Mouse (Mus musculus) neural tube, embryonic 14.5 days (tissue): ENCODE data around the gene Cdca7. TPM values are rescaled to one million over a fixed set of nuclear protein-coding genes. Genes with fewer than 3 reads are reported as not detected.

Experiments used
- ATAC-seq: fragments of 200-750 bp; cut with Nextera tagmentation; 2 replicates; pipeline ENCODE4 v1.8.0; 2017; ENCODE audit warnings: low read depth, mild to moderate bottlenecking, moderate TSS enrichment, moderate library complexity
- H3K27ac ChIP-seq: fragments of 300-500 bp; sonication (generic); 2 replicates; pipeline ENCODE4 v1.5.1; 2014; ENCODE audit warnings: low read depth, mild to moderate bottlenecking, control low read depth, low read length, moderate library complexity, mixed read lengths
- H3K27me3 ChIP-seq: fragments of 300-500 bp; sonication (generic); 2 replicates; pipeline ENCODE4 v1.6.1; 2014; ENCODE audit warnings: low read length; ENCODE audit not compliant: control insufficient read depth, insufficient read depth
- H3K36me3 ChIP-seq: fragments of 300-500 bp; sonication (generic); 2 replicates; pipeline ENCODE4 v1.6.1; 2014; ENCODE audit warnings: low read length, mixed read lengths; ENCODE audit not compliant: control insufficient read depth, insufficient read depth
- H3K4me1 ChIP-seq: fragments of 300-500 bp; sonication (generic); 2 replicates; pipeline ENCODE4 v1.6.1; 2014; ENCODE audit warnings: low read length; ENCODE audit not compliant: control insufficient read depth, insufficient read depth
- H3K4me2 ChIP-seq: fragments of 300-500 bp; sonication (generic); 2 replicates; pipeline ENCODE4 v1.6.1; 2014; ENCODE audit warnings: mild to moderate bottlenecking, low read depth, low read length, control low read depth
- H3K4me3 ChIP-seq: fragments of 300-500 bp; sonication (generic); 2 replicates; pipeline ENCODE4 v1.5.1; 2014; ENCODE audit warnings: low read depth, low read length, control low read depth, mixed read lengths
- H3K9ac ChIP-seq: fragments of 300-500 bp; sonication (generic); replicated peaks from 2 replicates; pipeline ENCODE4 v1.6.1; 2014; ENCODE audit warnings: low read depth, mild to moderate bottlenecking, control low read depth, low read length, mixed read lengths
- H3K9me3 ChIP-seq: fragments of 300-500 bp; sonication (generic); 2 replicates; pipeline ENCODE4 v1.6.1; 2016; ENCODE audit warnings: low read length; ENCODE audit not compliant: control insufficient read depth
- WGBS: fragments of 180-500 bp; shearing (Covaris S2); extraction: QIAGEN DNeasy Blood & Tissue Kit; methylation state at CpG from one replicate; pipeline ENCODE4 v1.1.7; 2014; 5-methylcytosine and 5-hydroxymethylcytosine counted together
- polyA plus RNA-seq: library from polyadenylated mRNA; unstranded; fragments of >200 nt; fragmentation: Nextera tagmentation; extraction: Ambion mirVana; gene quantifications from 2 replicates; pipeline ENCODE4 v1.2.1, GENCODE M21; 2014

Gene Cdca7
- polyA plus RNA-seq, 1 experiment from 2014 or later, result 12.8 TPM

DNA sequence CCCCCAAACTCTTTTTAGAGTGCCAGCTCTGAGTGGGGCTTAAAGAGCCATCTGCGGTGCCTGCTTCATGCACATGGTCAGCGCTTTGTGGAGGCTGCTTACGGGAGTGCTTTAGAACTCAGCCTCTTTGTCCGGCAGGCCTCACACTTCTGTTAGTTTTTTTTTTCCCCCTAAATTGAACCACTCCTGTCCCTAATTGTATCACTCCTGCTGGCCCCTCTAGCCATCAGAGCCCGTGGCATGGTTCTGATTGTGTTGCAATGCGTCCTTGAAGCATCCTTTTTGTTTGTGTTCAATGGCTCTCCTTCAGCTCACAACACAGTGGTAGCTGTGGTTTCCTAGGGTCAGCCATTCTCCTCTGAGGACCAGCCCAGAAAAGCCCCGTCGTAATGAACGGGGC is 27.7 kb downstream of the Cdca7 start:
- no peaks in the 10 kb centered on the region for H3K27me3 ChIP-seq
- H3K9me3 ChIP-seq, result no peaks in the 10 kb centered on the region
- H3K9ac ChIP-seq, result no peak overlapping the region
- no peak overlapping the region for H3K4me2 ChIP-seq
- no peak overlapping the region for H3K4me3 ChIP-seq
- no peak overlapping the region for H3K27ac ChIP-seq
- no peaks in the 10 kb centered on the region for H3K36me3 ChIP-seq
- no peak for ATAC-seq
- WGBS, result 23% methylated on average over 9 of the region's 9 CpGs
- peaks cover 4% of the 10 kb centered on the region; the same call in 1 of the 2 replicates for H3K4me1 ChIP-seq

- no peak overlapping the region for H3K4me2 ChIP-seq
- no peak for ATAC-seq
- no peak overlapping the region for H3K4me3 ChIP-seq
- H3K9ac ChIP-seq, result no peak overlapping the region
- WGBS, result 35% methylated on average over 18 of the region's 18 CpGs
- H3K4me1 ChIP-seq, result no peaks in the 10 kb centered on the region
- H3K27ac ChIP-seq, result no peak overlapping the region
- H3K27me3 ChIP-seq, result no peaks in the 10 kb centered on the region
- H3K9me3 ChIP-seq, result no peaks in the 10 kb centered on the region
- no peaks in the 10 kb centered on the region for H3K36me3 ChIP-seq
Measured at GRCm38 (mm10) chr2:72507855-72508635, 32.1 kb downstream of the Cdca7 start.

GRCm38 (mm10) chr2:72508891-72509290 is 32.9 kb downstream of the Cdca7 start:
- H3K4me3 ChIP-seq, result no peak overlapping the region
- no peak overlapping the region for H3K9ac ChIP-seq
- WGBS, result 86% methylated on average over 8 of the region's 8 CpGs
- no peak overlapping the region for H3K27ac ChIP-seq
- H3K4me2 ChIP-seq, result no peak overlapping the region
- H3K4me1 ChIP-seq, result no peaks in the 10 kb centered on the region
- H3K27me3 ChIP-seq, result no peaks in the 10 kb centered on the region
- no peaks in the 10 kb centered on the region for H3K9me3 ChIP-seq
- no peaks in the 10 kb centered on the region for H3K36me3 ChIP-seq
- no peak for ATAC-seq

- no peak overlapping the region for H3K4me2 ChIP-seq
- WGBS, result 40% methylated on average over 7 of the region's 7 CpGs
- H3K9ac ChIP-seq, result no peak overlapping the region
- H3K36me3 ChIP-seq, result no peaks in the 10 kb centered on the region
- ATAC-seq, result no peak
- no peak overlapping the region for H3K27ac ChIP-seq
- no peaks in the 10 kb centered on the region for H3K9me3 ChIP-seq
- H3K4me3 ChIP-seq, result no peak overlapping the region
- 0 out of 2 replicates have a peak, but pooled peaks cover 2% of the 10 kb centered on the region for H3K27me3 ChIP-seq
- peaks cover 5% of the 10 kb centered on the region; the same call in 1 of the 2 replicates for H3K4me1 ChIP-seq
Measured at GRCm38 (mm10) chr2:72515526-72515925, 39.6 kb downstream of the Cdca7 start.

- H3K27ac ChIP-seq, result no peak overlapping the region
- no peaks in the 10 kb centered on the region for H3K9me3 ChIP-seq
- H3K4me3 ChIP-seq, result no peak overlapping the region
- H3K4me1 ChIP-seq, result peaks cover 5% of the 10 kb centered on the region; the same call in 1 of the 2 replicates
- H3K36me3 ChIP-seq, result no peaks in the 10 kb centered on the region
- 0 out of 2 replicates have a peak, but pooled peaks cover 2% of the 10 kb centered on the region for H3K27me3 ChIP-seq
- 0 out of 2 replicates have a peak overlapping the region, but pooled peaks have one; percentile 2 for H3K9ac ChIP-seq
- ATAC-seq, result peak; percentile 72; the same call in 1 of the 2 replicates
- WGBS, result 12% methylated on average over 17 of the region's 17 CpGs
- peak overlapping the region; percentile 29; the same call in 1 of the 2 replicates for H3K4me2 ChIP-seq
Measured at GRCm38 (mm10) chr2:72515971-72516719, 40.2 kb downstream of the Cdca7 start.

DNA sequence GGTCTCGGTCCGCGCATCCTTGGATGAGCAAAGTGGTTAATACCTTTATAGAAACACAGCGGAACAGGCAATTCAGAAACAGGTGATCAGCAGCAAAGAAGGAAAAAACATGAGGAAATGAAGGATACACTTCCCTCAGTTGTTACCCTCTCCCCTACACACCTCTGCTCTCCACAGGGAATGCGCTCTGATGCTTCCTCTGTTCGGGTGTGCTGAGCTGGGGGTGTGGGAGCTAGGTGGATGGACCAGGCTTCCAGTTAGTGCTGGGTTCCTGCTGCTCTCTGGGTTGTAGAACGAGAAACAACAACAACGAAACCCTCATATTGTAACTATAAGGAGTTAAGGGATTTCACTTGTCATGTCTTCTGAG is 40.7 kb downstream of the Cdca7 start:
- no peak overlapping the region for H3K27ac ChIP-seq
- H3K4me2 ChIP-seq, result peak overlapping the region; percentile 29; the same call in 1 of the 2 replicates
- WGBS, result 31% methylated on average over 8 of the region's 8 CpGs
- no peak overlapping the region for H3K9ac ChIP-seq
- no peaks in the 10 kb centered on the region for H3K9me3 ChIP-seq
- peaks cover 5% of the 10 kb centered on the region; the same call in 1 of the 2 replicates for H3K4me1 ChIP-seq
- 0 out of 2 replicates have a peak, but pooled peaks cover 2% of the 10 kb centered on the region for H3K27me3 ChIP-seq
- ATAC-seq, result no peak
- H3K36me3 ChIP-seq, result no peaks in the 10 kb centered on the region
- no peak overlapping the region for H3K4me3 ChIP-seq

DNA sequence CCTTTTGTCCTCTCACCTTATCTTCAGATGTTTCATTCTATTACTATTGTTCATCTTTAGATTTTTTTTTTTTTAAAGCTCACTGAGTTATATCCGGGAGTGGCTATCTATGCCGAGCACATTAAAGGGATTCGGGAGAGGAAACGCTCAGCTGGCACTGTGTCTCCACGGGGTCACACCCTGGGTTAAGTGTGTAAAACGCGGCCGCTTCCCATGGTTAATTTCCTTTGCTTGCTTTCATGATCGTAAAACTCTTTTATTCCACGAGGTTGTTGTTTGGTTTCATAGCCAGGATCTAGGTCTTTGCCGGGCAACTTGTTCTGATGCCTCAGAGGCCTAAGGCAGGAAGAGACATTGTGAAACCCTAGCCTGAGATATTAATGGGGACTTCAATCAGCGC is 48.1 kb downstream of the Cdca7 start:
- 0 out of 2 replicates have a peak, but pooled peaks cover 2% of the 10 kb centered on the region for H3K27me3 ChIP-seq
- H3K27ac ChIP-seq, result no peak overlapping the region
- WGBS, result 15% methylated on average over 12 of the region's 12 CpGs
- no peak for ATAC-seq
- no peak overlapping the region for H3K4me2 ChIP-seq
- H3K9ac ChIP-seq, result no peak overlapping the region
- H3K4me3 ChIP-seq, result no peak overlapping the region
- H3K36me3 ChIP-seq, result no peaks in the 10 kb centered on the region
- H3K4me1 ChIP-seq, result peaks cover under 1% of the 10 kb centered on the region; the same call in 1 of the 2 replicates
- no peaks in the 10 kb centered on the region for H3K9me3 ChIP-seq

DNA sequence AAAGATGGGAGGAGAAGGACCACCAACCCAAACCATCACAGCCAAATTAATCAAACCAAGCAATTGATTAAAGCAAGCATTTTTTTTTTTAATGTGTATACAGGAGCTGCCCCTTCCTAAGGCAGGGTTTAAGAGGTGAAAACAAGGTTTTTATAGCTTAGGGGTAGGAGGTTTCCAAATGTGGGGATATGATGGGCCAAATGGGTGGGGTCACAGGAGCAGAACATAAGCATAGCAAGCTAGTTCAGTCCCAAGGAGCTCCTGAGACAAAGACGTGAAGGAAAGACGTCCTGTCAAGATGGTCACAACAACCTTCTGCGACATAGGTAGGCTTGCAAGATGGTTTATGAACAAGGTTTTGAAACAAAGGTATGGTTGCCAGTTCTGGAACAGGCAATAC is 49.6 kb downstream of the Cdca7 start:
- no peak for ATAC-seq
- Histone ChIP-seq H3K9me3 (no peaks in the 10 kb centered on the region), H3K4me3 (no peak overlapping the region), H3K9ac (no peak overlapping the region), H3K27ac (no peak overlapping the region), H3K4me2 (no peak overlapping the region), H3K27me3 (no peaks in the 10 kb centered on the region), H3K36me3 (no peaks in the 10 kb centered on the region), H3K4me1 (peaks cover 10% of the 10 kb centered on the region; the same call in 1 of the 2 replicates)
- WGBS, result 93% methylated on average over 3 of the region's 3 CpGs

- no peaks in the 10 kb centered on the region for H3K27me3 ChIP-seq
- peaks cover 10% of the 10 kb centered on the region; the same call in 1 of the 2 replicates for H3K4me1 ChIP-seq
- WGBS, result 19% methylated on average over 10 of the region's 10 CpGs
- no peak overlapping the region; the same call in 1 of the 2 replicates for H3K9ac ChIP-seq
- no peak overlapping the region for H3K4me3 ChIP-seq
- H3K36me3 ChIP-seq, result no peaks in the 10 kb centered on the region
- H3K27ac ChIP-seq, result no peak overlapping the region
- no peak for ATAC-seq
- H3K4me2 ChIP-seq, result peak overlapping the region; percentile 46; the same call in 1 of the 2 replicates
- H3K9me3 ChIP-seq, result no peaks in the 10 kb centered on the region
Measured at GRCm38 (mm10) chr2:72529026-72529357, 53.0 kb downstream of the Cdca7 start.
